Comparison of ENCODE assay signal across 8 mouse cellular contexts in the genomic region with DNA sequence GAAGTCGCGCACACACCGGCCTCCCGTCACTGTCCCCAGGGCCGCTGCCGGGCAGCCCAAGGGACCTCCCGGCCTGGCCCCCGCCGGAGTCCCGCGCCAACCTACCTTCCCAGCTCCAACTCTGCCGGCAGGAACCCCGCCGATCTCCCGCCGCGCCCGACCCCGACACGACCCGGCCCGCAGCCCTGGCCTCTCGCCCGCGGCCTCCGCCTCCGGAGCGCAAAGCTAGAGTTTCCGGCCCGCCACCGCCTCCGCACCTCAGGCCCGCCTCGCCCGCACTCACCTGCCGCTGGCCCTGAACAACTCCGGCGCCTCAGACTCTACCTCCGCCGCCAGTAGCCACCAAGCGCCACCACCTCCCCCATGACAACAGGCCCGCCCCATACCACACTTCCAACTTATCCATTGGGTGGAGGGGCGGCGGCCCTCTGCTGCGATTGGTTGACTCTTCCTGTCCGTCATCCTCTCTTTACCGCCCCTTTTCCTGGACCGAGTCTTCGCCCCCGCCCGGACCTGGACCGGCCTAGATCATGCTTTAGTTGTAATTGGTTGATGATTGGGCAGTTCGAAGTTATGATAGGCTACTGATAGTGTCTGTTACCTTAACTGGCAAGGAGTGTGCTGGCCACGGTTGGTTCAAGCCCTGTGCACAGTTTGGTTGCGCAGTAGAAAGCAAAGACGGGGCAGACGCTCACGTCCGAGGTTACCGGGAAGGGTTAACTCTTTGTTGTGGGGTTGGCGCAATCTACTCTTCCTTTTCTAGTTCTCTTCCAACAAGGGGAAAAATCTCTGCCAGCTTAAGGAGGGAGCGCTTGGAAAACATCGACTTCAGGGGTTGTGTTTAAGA. TPM values are rescaled to one million over a fixed set of nuclear protein-coding genes. Genes with fewer than 3 reads are reported as not detected.
A peak's percentile ranks its signal among the peaks of the same experiment; 100 is the strongest.
DNase-seq lines count a peak whose midpoint lies in the region; ATAC-seq lines count a peak whose summit lies in the region.

Gene Numb, minus strand, starts transcription at position 400 of the 847 bp plus-strand sequence.

- peak within 1 kb of the TSS; percentile 99 for H3K4me3 ChIP-seq in heart, embryonic 10.5 days
- H3K4me3 ChIP-seq in kidney, embryonic 15.5 days (replicated peaks) = peak within 1 kb of the TSS; percentile 87

- H3K4me2 ChIP-seq in kidney, embryonic 15.5 days = peak within 1 kb of the TSS; percentile 76

- WGBS in heart, embryonic 10.5 days = 1% methylated on average over 63 of the region's 63 CpGs
- under 1% methylated on average over 56 of the region's 63 CpGs for WGBS in kidney, embryonic 15.5 days

- peak within 1 kb of the TSS; percentile 97 for H3K27ac ChIP-seq in heart, embryonic 10.5 days
- H3K27ac ChIP-seq in kidney, embryonic 15.5 days = peak within 1 kb of the TSS; percentile 96

- DNase-seq in B cell, adult 2 months = peak; percentile 95 to 97
- peak; percentile 100 for DNase-seq in brain, adult 2 months (ENCODE audit: low read depth, low spot score)
- peak; percentile 100 for DNase-seq in heart, embryonic 10.5 days (ENCODE audit: low spot score)
- peak; percentile 98 for DNase-seq in liver
- DNase-seq in spleen, postnatal 4 days (ENCODE audit: low spot score in 2 of 2) = peak; percentile 97 to 98

- peaks cover 42% of the 10 kb centered on the region for H3K4me1 ChIP-seq in heart, embryonic 10.5 days
- H3K4me1 ChIP-seq in kidney, embryonic 15.5 days = peaks cover 43% of the 10 kb centered on the region

- ATAC-seq in erythroblast, adult 5-6 weeks (replicated peaks; ENCODE audit: low FRiP score, poor library complexity, severe bottlenecking) = peak; percentile 99
- peak; percentile 99 for ATAC-seq in kidney, embryonic 15.5 days (replicated peaks; ENCODE audit: low FRiP score)
- peak; percentile 100 for ATAC-seq in monocyte, adult 5-6 weeks (replicated peaks; ENCODE audit: insufficient number of reproducible peaks, low FRiP score, low TSS enrichment, poor library complexity, severe bottlenecking)

- peaks cover 3% of the 10 kb centered on the region; the same call in 1 of the 2 replicates for H3K36me3 ChIP-seq in heart, embryonic 10.5 days
- H3K36me3 ChIP-seq in kidney, embryonic 15.5 days = no peaks in the 10 kb centered on the region

- H3K9ac ChIP-seq in kidney, embryonic 15.5 days = peak within 1 kb of the TSS; percentile 90

- no peaks in the 10 kb centered on the region for H3K9me3 ChIP-seq in heart, embryonic 10.5 days
- H3K9me3 ChIP-seq in kidney, embryonic 15.5 days (replicated peaks) = no peaks in the 10 kb centered on the region

- H3K27me3 ChIP-seq in heart, embryonic 10.5 days (ENCODE audit: insufficient read depth, poor library complexity, severe bottlenecking) = no peaks in the 10 kb centered on the region
- H3K27me3 ChIP-seq in kidney, embryonic 15.5 days = no peaks in the 10 kb centered on the region

RNA-seq across cellular contexts. Expression of gene Numb, which starts in this region (rescaled TPM):
- 3.8 and 10.9 TPM in 2 replicates for total RNA-seq in erythroblast, adult 5-6 weeks (2015; ENCODE audit: low replicate concordance)
- 8.5 and 13.6 TPM in 2 replicates for total RNA-seq in erythroblast, adult 5-6 weeks (2017; ENCODE audit: low replicate concordance)
- polyA plus RNA-seq in heart, embryonic 10.5 days (2016; fragmentation: Nextera tagmentation; extraction: Ambion mirVana) = 38.8 and 39.1 TPM in 2 replicates
- 41.2 and 41.3 TPM in 2 replicates for polyA plus RNA-seq in kidney, embryonic 15.5 days (2015; fragmentation: Nextera tagmentation; extraction: Ambion mirVana)
- 21.1 to 36.1 TPM (median 30.5 TPM) in 3 replicates for total RNA-seq in monocyte, adult 5-6 weeks (2017)

Comparison
In these comparisons a context has a peak if more than half of its experiments do, and no peak if none do; other contexts are left out.
1. Peak in every context shown above with its lines: DNase-seq, ATAC-seq, H3K4me3 ChIP-seq and H3K27ac ChIP-seq.